Comparison of ENCODE assay signal across 26 mouse cellular contexts in genomic region chr9:15584209-15584608, GRCm38 (mm10). TPM values are rescaled to one million over a fixed set of nuclear protein-coding genes. Genes with fewer than 3 reads are reported as not detected.
"Had no signal": no experiment of that assay in that cellular context is flagged by ENCODE, and none has a peak within 500 bp of the region (broad histone marks: within the 10 kb centered on the region; RNA-seq: fewer than 3 reads in every experiment).

No protein-coding gene starts in this region.

- H3K9ac ChIP-seq: kidney, embryonic 15.5 days; limb, embryonic 12.5 days; liver, embryonic 13.5 days; midbrain, embryonic 12.5 days; midbrain, embryonic 15.5 days; neural tube, embryonic 13.5 days had no signal

- H3K9me3 ChIP-seq: kidney, embryonic 15.5 days; limb, embryonic 12.5 days; liver, embryonic 13.5 days; midbrain, embryonic 12.5 days; midbrain, embryonic 15.5 days; neural tube, embryonic 13.5 days had no signal

- H3K4me2 ChIP-seq: kidney, embryonic 15.5 days; limb, embryonic 12.5 days; liver, embryonic 13.5 days; midbrain, embryonic 12.5 days; midbrain, embryonic 15.5 days; neural tube, embryonic 13.5 days had no signal

- DNase-seq: kidney, adult 8-10 months; kidney, postnatal 10 days; kidney, postnatal 36 days; layer of hippocampus, postnatal 36 days; liver, embryonic 13.5 days; lung, adult 2 months; lung, postnatal 14 days; lung, postnatal 4 days; retina, postnatal 1 day; right cerebral cortex, postnatal 25 days; spleen, adult 18-20 months; thymus, adult 2 months; thymus, postnatal 25 days had no signal

- H3K36me3 ChIP-seq: kidney, embryonic 15.5 days; limb, embryonic 12.5 days; liver, embryonic 13.5 days; midbrain, embryonic 12.5 days; midbrain, embryonic 15.5 days; neural tube, embryonic 13.5 days had no signal

- H3K27ac ChIP-seq: kidney, embryonic 15.5 days; left cerebral cortex, adult 2 months; limb, embryonic 12.5 days; liver, embryonic 13.5 days; midbrain, embryonic 12.5 days; midbrain, embryonic 15.5 days; neural tube, embryonic 13.5 days had no signal

- H3K4me1 ChIP-seq: kidney, embryonic 15.5 days; liver, embryonic 13.5 days; midbrain, embryonic 12.5 days; midbrain, embryonic 15.5 days; neural tube, embryonic 13.5 days had no signal

- ATAC-seq: intestine, embryonic 16.5 days; midbrain, embryonic 15.5 days had no signal

- H3K4me3 ChIP-seq: kidney, embryonic 15.5 days; left cerebral cortex, adult 2 months; limb, embryonic 12.5 days; liver, embryonic 13.5 days; midbrain, embryonic 12.5 days; midbrain, embryonic 15.5 days; myocyte; neural tube, embryonic 13.5 days had no signal

- H3K27me3 ChIP-seq: kidney, embryonic 15.5 days; limb, embryonic 12.5 days; liver, embryonic 13.5 days; midbrain, embryonic 12.5 days; midbrain, embryonic 15.5 days; neural tube, embryonic 13.5 days had no signal

RNA-seq across cellular contexts. Expression of gene Deup1, which starts 43.5 kb away (rescaled TPM):
- total RNA-seq: megakaryocyte progenitor cell, adult 5-6 weeks; megakaryocyte-erythroid progenitor cell, adult 5-6 weeks; monocyte, adult 5-6 weeks; neutrophil, adult 5-6 weeks had no signal
- polyA plus RNA-seq: liver, adult 2 months; liver, embryonic 13.5 days; myocyte had no signal
